Mouse (Mus musculus): Measurements from ENCODE around the gene Gm5538. TPM values are rescaled to one million over a fixed set of nuclear protein-coding genes. Genes with fewer than 3 reads are reported as not detected.

The Gm5538 gene
- not detected for polyA plus RNA-seq (2015; fragmentation: Illumina TruSeq; extraction: RNeasy Lipid Tissue Mini Kit (QIAGEN cat#74804); ENCODE audit: insufficient read depth, low read depth, low replicate concordance)

DNA sequence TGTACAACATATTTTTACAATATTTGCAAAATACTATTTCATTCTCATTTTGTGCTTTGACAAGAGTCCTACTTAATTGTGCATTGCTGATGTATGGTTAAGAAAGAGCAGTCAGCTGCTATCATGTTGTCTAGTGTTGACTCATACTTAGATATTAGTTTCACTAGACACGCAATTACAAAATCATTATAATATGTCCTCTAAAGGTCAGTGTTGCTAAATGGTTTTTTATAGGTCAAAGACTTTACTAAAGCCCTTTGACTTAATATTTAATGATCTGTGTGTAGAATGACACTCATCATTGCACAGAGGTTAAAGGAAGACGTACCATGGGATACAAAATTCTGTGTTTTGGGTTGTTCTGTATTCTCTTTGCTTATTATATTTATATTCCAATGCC lies at the start of gene Gm5538:
Gene Gm5538, plus strand, starts transcription at position 301 of the 400 bp plus-strand sequence.

Other genes with a start within 250 kb of the Gm5538 start
- not detected for gene Gm8298, start 131.3 kb downstream of the Gm5538 start, polyA plus RNA-seq (2015; fragmentation: Illumina TruSeq; extraction: RNeasy Lipid Tissue Mini Kit (QIAGEN cat#74804); ENCODE audit: insufficient read depth, low read depth, low replicate concordance)
- gene C130079G13Rik, start 195.4 kb downstream of the Gm5538 start, polyA plus RNA-seq (2015; fragmentation: Illumina TruSeq; extraction: RNeasy Lipid Tissue Mini Kit (QIAGEN cat#74804); ENCODE audit: insufficient read depth, low read depth, low replicate concordance): not detected

All from pancreas, adult 10 weeks (tissue).